Mouse (Mus musculus): Measurements from ENCODE around the gene Scg5.

The Scg5 gene

DNA sequence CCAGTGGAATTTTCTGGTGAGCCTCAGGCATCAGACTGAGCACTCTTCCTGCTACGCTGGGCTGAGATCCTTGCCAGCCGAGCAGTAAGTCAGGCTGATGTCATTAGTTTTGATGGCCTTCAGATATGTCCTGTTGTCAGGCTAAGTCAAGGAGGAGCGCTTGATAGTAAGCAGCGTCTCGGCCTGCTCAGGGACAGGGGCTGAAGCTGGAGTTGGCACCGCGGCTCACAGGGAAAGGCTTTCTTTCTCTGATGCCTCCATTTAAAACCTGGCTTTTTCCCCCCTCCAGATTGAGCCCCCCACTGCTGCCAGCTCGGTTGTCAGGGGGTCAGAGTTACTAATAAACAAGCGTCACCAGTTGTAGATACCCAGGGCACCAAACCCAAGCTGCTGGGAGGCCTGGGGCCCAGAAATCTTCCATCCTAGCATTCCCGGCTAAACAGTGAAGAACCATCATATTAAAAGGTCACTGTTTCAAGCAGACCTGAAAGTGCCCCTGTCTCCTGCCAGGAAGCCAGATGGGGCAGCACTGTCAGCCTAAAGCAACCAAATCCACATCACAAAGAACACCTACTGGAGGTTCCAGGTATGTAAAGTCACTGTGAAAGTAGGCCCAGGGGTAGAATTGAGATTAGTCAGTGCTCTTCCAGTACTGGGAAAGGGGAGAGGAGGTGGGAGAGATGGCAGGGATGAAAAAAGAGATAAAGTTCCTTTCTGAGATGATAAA is 21.9 kb downstream of the Scg5 start:
- DNase-seq (ENCODE audit: low read depth, low spot score), result no peak

DNA sequence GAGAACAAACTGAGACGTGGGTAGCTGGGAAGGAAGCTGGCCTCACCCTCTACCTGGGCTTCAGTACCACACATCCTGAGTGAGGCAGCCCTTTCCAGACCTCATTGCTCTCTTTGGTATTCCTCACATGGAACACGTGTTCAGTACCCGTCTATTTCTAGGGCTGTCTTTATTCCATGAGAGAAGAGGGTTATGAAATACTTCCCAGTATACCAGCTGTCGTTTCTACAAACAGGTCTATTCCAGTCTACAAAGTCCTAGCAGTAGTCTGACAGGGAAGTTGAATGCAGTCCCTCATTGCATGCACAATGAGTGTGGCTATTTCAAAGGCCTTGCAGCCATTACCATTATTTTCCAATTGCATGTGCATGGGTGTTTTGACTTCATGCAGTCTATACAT is 23.2 kb downstream of the Scg5 start:
- DNase-seq (ENCODE audit: low read depth, low spot score), result no peak

DNA sequence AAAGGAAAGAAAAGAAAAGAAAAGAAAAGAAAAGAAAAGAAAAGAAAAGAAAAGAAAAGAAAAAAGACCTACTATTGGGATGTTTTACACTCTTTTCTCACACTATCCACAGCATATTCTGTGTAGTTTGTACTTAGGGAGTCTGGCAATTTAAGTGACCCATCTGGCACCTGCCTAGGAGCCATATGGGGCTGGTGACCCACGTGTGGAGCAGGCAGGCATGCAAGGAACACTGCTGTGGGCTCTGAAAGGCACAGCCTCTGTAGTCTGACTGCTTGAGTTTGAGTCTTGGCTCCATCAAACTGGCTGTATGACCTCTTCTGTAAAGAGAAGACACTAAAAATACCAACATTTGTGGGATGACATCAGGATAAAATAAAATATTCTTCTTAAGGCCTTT is 25.2 kb downstream of the Scg5 start:
- DNase-seq (ENCODE audit: low read depth, low spot score), result no peak

DNA sequence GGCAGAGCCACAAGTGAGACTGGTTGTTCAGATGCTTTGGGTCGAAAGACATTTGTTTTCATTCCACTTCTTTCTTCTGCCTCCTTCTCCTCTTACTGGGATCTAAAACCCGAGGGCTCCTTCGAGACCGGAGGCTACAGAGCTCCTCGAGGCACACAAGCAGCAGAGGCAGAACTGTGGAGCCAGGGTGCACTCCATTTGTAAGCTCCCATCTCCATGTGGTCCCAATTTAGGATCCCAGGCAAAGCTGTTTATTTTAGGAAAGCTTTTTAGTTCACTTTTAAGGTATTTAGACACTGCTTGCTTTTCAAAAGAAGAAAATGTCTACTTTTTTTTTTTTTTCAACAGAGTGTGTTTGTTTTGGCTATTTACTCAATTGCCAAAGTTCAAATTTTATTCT is 28.1 kb downstream of the Scg5 start:
- DNase-seq (ENCODE audit: low read depth, low spot score), result no peak

DNA sequence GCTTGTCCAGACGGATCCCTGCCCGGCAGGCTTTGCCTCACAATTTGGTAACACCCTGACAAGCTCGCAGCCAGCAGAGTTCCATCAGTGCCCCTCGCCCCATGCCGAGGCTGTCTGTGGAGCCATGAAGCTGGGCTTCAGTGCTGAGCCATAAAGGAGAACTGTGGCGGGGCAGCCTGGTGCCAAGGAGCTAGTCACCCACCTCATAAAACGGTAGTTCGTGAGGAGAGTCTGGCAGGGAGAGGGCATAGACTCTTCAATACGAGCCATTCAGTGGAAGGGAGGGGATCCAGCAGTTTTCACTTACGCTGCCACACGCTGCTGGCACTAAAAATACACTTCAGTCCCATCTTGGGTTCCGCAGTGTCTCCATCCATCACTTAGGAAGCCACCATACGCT is 30.3 kb downstream of the Scg5 start:
- DNase-seq (ENCODE audit: low read depth, low spot score), result no peak

DNA sequence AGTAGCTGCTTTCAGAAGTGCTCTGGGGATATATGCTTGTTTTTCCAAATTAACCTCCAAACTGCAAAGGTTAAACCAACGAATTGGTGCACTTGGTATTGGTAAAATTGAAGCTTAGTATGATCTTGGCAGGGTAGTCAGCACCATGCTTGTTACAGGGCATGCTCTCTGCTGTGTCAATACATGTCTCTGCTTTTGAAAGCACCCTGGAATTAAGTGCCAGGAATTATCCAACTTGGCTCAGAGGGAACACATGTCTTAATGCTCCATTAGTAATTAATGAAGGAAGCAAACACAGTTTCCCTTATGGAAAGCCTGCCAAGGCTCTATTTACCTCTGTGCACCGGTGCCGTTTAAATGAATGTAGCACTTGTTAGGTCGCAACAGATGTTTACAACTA is 33.7 kb downstream of the Scg5 start:
- no peak for DNase-seq (ENCODE audit: low read depth, low spot score)

DNA sequence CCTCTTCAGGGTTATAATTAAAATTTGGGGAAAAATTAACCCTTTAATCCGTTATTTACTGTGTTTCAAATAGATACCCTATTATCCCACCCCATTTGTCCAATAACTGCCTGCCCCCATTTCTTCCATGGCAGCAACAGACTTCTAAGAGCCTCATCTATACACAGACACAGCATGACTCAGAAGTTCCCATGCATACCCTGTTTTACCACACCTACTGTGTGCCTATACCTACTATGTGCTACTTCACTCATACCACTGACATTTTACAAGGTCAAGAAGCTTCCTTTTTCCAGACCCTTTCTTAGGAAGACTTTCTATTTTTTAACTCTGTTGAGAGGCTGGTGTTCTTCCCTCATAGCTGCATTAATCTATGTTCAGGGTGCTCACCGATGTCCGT is 35.4 kb downstream of the Scg5 start:
- no peak for DNase-seq (ENCODE audit: low read depth, low spot score)

DNA sequence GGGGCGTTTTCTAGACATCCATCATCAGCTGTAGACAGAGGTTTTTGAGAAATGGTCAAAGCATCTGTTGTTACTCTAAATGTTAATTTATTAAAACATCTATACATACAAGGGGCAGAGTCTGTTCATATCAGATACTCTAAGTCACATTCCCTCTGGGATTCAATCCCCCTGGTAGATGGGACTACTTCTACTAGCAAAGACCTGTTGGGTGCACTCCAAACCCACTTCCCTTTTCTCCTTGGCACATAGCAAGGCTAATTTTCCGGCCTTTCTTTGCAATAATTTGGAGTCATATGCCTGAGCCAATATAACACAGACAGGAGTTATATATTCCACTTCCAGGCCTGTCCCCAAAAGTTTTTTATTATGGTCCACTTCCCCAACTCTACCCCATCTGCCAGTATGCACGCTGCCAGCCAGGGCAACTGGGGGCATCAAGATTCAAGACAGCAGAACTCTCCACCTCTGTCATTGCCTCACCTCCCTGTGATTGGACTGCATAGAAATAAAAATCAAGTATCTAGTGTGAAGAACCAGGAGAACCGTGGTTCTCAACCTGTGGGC is 40.0 kb downstream of the Scg5 start:
- no peak for DNase-seq (ENCODE audit: low read depth, low spot score)

DNA sequence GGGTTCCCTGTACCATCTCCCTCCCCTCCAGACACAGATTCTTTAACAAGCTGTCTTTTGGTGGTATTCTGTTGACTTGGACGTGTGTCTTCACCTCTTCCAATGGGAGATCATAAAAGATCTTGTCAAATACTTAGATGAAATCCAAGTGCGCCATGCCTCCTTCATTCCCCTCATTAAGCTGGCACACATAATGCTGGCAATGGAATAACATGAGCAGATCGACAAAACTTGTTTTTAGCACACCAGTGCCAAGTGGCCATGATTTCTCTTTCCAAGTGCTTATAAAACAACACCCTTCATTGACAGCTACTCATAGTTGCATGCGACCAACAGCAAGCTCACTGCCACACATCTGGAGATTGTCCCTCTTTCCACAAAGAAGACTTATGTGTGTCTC is 41.0 kb downstream of the Scg5 start:
- no peak for DNase-seq (ENCODE audit: low read depth, low spot score)

DNA sequence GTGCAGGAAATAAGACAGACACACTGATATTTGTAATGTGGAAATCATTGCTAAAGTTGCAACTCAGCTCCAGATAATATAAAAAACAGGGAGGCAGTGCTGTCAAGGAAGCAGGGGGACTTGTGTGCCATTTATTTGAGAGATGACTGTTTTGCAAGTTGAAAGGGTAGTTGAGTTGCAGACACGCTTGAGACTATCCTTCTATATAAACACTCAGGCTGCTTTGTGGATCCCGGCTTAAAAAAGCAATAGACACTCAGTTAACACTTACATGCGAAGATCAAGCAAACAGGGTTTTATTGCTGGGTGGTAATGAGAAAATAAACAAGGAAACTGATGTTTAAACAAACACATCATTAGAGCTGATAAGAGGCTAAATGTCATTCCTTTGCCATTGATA is 44.1 kb downstream of the Scg5 start:
- DNase-seq (ENCODE audit: low read depth, low spot score), result no peak

DNA sequence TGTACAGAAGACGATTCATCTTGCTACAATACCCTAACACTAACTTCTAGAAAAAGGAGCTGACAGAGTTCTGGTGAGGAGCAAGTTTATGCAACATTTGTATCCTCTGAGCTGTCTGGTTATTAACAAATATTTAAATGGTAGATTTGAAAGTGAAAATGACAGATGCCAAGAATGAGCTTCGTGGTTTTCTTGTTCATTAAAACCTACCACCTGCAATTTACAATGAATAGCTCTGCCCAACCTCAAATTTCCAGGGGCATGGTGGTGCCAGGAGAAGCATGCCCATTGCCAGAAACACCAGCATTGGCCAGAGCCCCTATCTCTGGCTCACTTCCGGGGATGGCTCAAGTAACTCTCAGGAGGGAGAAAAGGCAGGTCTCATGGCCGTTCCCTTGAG is 47.4 kb downstream of the Scg5 start:
- no peak for DNase-seq (ENCODE audit: low read depth, low spot score)

DNA sequence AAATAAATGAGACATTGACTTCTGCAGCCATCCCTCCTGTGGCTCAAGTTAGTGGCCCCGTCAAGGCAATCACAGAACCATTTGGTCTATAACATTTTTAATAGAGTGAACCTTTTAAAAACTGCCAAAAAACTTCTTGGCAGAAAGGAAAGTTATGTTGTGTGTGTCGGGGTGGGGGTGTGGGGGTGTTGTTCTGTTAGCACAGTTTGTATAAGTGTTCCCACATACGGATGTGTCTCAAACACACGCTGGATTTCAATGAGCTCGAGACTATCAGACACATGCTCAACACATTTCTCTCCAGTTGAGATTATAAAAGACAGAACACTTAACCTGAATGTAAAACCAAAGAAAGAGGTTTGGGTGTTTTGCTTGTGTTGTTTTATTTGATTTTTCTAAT is 47.8 kb downstream of the Scg5 start:
- no peak for DNase-seq (ENCODE audit: low read depth, low spot score)

DNA sequence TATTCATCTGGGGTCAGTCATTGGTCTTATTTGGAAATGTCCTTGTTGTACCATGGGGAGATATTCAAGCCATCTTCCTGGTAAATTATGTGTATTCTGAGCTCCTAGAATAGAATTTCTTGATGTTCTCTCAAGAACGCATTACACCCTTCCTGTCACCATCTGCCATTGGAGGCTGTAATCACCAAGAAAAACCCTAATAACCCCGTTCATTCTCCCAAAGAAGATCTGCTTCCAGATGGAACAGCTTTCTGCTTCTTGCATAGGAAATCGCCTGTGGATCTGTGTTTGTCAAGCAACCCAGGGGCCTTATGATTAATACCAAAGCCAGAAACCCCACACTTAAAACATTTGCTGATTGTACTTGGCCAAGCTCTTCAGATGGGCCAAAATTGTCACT is 49.6 kb downstream of the Scg5 start:
- no peak for DNase-seq (ENCODE audit: low read depth, low spot score)

DNA sequence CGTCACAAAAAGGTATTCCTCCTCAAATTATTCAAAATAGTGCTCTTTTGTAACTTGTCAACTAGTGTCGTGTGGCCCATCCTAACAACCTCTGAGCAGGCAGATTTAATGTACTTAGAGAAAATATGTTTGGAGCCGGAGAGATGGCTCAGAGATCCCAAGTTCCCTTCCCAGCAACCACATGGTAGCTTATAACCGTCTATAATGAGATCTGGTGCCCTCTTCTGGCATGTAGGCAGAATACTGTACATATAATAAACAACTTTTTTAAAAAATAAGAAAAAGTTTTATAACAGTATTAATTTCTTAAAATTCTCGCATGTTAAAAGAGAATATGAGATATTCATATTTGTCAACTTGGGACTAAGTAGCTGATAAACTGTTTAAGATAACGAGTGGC is 50.9 kb downstream of the Scg5 start:
- DNase-seq (ENCODE audit: low read depth, low spot score), result no peak

DNA sequence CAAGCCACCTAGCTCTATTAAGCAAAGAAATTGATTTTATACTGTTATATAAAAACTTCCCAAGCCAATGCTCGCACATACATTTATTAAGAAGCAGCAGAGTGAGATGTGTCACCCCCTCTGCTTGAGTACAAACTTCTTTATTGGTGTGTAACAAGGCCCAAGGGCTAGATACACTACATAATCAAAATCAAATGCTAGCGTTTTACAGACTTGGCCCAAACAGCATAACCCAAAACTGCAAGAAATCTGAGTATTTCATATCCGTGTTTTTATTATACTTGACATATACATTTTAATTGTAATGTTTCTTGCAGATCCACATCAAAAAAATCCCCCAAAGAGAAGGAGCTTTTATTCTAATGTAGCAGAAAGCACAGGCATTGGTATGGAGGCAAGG is 52.6 kb downstream of the Scg5 start:
- DNase-seq (ENCODE audit: low read depth, low spot score), result no peak

DNA sequence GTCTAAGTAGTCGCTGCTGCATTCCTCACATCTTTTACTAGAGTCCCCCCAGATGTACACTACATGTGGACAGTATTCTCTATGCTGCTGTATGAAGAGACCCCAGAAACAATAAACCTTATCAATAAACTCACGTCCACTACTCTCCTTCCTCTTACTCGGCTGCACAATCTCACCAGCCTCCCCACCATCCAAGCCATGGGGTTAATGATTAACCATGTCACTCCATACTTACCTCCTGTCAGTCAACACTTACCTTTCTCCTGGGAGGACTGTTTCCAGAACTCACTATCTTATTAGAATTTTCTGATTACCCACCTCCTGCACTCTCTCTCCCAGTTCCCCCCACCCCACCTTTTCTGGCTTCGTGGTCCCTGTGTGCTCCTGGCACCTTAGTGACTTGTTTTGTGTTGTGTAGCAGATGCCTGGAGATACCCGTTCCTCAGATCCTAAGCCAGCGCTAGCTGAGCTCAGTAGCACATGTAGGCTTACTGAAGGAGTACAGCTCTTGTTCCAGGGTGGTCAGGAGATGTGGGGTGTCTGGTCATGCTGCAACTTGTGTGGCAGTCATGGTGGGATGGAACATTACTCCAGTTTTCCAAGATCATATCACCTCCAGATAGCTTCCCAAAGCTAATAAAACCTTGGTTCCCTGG is 54.6 kb downstream of the Scg5 start:
- no peak for DNase-seq (ENCODE audit: low read depth, low spot score)

DNA sequence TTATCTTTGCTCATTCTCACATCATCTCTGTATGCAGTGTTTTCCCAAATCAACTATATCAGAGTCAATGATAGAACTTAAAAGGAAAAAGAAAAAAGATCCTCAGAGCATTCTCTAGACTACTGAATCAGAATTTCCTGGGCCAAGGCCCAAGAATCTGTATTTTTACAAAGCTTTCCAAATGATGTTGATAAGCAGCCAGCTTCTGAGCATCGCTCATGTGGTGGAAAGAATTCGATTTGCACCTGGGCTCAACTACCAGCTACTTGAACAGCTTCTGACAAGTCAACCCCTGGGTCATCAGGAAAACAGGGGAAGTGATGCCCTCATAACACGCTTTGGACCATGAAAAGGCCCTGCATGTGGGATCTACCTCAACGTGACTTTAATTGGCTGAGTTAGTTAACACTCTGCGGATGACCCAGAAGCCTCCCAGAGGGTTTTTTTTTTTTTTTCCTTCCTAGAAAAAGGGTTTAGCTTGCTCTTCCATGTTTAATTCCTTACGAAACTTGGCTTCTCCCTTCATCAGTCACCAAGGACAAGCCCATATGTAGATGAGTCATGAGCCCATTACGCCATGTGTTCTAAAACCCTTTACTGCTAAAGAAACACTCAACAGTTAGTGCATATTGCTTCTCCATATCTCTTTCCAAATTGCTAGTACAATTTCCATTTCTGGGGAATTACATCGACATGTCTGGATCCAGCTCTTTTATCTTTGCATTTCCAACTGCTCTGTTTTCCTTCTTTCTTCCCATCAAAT is 60.2 kb downstream of the Scg5 start:
- no peak for DNase-seq (ENCODE audit: low read depth, low spot score)

DNA sequence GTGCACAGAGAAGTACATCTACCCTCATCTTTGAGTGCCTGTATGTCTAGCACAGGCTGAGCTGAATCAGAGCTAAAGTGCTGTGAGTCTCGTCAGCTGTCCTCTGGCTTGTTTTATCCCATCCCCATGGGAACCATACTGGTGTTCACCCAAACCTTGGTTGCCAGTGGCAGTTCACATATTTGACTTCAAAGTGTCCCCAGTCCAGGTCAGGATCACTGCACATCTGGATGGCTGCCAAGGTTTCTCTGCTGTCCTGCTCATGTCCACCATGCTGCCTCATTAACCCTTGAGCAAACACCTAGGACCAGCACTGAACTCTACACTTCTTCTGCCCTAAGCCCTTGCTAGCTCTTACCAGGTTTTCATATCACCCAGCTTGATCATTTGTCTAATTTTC is 63.0 kb downstream of the Scg5 start:
- no peak for DNase-seq (ENCODE audit: low read depth, low spot score)

DNA sequence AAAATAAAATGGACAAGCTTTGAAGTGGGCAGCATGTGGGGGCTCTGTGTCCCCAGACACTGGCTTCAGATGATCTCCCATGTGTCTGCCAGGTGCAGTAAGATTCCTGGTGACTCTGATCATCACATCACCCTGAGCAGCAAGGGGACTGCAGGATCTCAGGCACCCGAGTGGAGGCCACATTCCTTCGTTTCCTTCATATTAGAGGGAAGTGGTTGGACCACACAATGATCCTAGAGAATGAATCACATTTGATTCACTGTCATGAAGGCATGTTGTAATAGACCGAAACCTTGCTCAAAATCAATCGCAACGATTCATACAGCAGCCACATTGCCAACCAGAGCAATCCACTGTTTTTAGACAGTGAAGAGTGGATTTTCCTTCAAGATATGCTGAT is 64.0 kb downstream of the Scg5 start:
- no peak for DNase-seq (ENCODE audit: low read depth, low spot score)

DNA sequence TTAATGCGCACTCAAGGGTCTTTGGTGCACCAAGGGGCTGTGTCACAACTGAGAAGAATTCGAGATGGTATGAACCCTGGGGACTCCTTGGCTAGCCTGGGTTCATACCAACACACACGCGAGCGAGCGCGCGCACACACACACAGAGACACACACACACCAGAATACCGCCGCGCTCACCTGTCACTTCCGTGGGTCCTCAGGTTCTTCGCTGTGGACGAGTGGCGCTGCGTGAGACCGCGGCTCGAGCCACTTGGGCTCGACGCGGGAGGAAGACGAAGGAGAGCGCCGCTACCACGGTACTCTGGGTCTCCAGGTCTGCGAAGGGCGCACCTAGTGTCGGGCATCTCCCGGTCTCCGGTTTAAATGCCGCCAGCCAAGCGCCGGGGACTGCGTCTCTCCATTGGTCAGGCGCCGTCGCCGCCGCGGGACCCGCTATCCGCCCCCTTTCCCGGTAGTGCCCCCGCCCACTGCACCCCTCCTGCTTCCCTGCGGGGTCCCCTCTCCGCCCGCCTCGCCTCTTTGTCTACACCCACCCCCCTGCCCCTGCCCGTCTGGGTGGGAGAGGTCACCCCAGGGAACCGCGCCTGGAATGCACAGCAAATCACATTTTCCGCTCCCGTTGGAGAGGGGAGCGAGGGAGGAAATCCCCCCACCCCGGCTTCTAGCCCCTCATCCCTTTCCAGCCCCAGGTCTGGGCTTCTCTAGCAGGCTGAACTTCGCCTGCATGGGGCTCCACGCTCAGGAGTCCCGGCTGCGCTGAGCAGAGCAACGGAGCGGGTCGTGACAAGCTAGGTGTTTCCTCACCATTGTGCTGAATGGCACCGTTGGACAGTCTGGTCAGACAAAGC is 70.4 kb downstream of the Scg5 start, which contains the start of gene Grem1:
Gene Grem1 (minus strand): TSS at position 336 of the 851 bp plus-strand sequence.
- DNase-seq (ENCODE audit: low read depth, low spot score), result no peak

DNA sequence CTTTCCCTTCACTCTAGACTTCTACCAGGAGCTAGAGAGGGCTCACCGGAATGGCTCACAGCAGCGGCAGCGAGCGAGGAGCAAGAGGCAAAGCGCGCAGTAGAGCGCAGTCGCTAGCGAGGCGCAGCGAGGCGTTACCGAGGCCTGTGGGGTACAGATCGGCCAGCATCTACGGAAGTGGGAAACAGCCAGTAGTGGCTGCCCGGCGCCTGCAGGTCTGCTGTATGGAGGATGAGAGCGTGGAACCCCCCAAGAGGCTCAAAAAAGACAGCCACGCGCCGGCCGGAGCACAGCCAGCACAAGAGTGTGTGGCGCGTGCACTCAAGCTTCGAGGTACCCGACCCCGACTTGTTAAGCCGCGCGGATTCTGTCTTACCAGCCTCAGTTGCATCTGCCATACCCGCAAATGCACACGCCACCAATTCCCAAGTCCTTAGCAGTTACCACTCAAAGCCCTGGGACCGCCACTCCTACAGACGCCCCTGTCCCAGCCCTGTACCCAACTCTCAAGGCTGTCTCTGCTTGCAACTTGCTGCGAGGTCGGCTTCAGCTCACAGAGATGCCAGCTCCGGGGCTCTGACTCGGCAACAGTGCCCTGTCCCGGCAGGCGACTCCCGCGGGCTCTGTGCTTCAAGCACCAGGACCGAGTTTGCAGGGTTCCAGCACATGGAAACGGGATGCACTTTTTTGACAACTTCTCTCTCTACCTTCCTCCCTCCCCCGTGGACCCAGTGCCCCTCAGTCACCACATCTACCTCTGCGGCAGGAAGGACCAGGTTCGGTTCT is 71.2 kb downstream of the Scg5 start:
- DNase-seq (ENCODE audit: low read depth, low spot score), result no peak
